Mouse (Mus musculus): Measurements from ENCODE around the gene Lrmda.
"Not testable (repeated sequence)": the region's sequence is repeated elsewhere in the genome, so short reads cannot be mapped to it uniquely, and the experiment has no call there.

Gene Lrmda

DNA sequence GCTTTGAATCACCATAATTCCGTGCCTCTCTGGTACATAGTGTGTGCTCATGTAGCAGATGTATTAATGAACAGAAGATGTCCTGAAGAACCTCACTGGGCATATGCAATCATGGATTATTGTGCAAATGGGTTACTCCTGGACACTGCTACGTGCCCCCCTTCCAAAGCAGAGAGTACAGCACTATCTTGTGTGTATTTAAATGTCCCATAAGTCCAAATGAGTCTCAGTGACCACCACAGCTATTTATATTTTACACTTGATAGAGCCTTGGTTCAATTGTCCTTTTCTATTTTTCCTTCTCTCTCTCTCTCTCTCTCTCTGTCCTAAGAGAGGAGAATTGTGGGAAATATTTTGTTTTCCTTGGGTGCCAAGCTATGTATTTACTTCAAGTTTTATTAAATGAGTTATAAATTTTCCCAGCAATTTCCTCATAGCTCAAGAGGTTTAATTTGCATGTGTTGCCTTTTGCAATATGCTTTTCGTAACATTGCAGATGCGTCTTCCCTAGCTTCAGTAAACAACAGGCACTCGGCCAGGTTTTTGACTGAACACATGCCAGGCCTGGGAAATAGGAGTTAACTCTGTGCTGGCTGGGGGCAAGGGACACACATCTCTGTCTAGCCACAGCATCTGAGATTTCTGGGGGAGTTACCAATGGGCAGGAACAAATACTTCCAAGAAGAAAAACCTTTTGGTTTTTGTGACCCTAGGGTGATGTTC lies 495.0 kb downstream of the Lrmda start:
- DNase-seq: peak; percentile 5 to 27

DNA sequence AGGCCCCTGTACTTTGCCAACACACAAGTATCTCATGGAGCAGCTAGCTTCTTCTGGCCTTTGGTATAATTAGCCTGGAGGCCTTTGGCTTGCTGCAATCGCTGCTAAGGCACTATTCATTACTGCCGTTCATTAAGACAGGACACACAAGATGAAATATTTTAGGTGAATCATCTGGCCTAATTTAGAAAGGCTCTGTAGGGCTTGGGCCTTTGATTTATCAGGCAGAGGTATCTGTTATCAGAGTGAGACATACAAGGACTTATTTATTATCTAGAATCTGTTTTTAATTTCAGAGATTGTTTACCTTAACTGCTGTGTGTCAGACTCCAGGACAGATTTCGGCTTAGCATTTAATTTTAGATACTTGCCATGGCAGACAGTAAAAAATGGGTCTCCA lies 511.2 kb downstream of the Lrmda start:
- DNase-seq: no peak

DNA sequence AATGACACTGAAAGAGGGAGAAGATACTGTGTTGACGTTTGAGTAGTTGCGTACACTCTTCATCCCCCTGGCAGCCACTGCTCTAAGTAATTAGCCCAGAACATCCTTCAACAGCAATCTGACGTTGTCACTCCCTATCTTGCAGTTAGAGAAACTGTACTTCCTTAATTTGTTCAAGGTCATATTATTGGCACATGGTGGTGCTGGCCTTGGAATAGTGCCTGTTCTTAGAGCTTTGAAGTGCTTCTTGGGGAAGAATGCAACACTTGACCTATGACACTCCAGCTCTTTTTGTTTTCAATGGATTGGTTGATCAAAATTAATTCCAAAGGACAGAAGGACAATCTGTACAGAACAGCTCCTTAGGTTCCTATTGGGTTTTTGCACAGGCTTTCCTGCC lies 514.0 kb downstream of the Lrmda start:
- no peak for DNase-seq

DNA sequence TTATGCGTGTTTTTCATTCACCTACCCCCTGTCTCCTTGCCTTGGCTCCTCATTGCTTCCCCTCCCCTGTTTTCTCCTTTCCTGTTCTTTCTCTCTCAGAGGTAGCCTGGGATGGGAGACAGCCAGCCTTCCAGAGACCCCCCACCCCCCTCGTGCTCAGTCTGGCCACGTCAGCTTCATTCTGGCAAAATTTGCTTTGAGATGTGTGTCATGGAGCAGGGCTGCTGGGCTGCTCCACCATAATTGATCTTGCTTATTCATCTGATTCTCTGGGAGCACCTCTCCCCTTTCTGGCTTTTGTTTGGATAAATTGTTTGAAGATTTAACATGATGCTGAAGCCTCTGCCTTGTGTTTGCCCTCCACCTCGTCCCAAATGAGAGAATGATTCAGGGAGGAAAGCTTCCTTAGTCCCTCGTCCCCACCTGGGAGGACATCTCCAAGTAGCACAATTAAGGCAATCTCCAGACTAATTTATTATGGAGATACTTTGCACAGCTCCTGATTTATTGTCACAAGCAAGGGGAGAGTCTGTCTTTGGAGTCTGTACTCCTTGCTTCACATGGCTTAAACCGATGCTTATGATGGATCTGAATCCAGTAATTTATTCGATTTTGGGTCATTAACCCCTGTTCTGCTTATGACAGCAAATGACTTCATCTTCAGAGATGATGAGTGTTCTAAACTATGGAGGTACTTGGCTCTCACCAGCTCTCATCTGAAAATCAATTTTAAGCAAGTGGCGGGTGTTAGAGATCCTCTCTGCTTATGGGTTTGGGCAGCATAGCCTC lies 526.6 kb downstream of the Lrmda start:
- DNase-seq: no peak

- no peak for DNase-seq
Observed at GRCm38 (mm10) chr14:22546676-22546984, 527.1 kb downstream of the Lrmda start.

- DNase-seq: no peak
Observed at GRCm38 (mm10) chr14:22548286-22548685, 528.8 kb downstream of the Lrmda start.

DNA sequence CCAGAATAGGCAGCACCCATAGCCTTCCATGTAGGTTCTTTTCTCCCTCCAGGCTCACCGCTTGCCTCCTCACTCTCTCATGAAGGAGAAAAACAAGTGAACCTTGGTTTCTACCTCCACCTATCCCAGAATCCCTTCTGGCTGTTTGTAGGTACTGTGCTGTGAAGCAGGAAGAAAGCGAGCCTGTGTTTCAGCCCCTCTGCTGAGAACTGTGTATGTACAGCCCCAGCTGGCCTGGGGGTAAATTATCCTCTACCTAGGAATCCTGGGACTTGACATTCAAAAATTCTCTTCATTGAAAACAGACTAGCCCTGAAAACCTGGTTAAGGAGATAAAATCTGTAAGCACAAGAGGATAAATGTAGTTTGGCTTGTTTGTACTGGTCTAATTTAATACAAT lies 529.7 kb downstream of the Lrmda start:
- DNase-seq: no peak

GRCm38 (mm10) chr14:22552358-22552757 lies 532.8 kb downstream of the Lrmda start:
- DNase-seq: no peak

DNA sequence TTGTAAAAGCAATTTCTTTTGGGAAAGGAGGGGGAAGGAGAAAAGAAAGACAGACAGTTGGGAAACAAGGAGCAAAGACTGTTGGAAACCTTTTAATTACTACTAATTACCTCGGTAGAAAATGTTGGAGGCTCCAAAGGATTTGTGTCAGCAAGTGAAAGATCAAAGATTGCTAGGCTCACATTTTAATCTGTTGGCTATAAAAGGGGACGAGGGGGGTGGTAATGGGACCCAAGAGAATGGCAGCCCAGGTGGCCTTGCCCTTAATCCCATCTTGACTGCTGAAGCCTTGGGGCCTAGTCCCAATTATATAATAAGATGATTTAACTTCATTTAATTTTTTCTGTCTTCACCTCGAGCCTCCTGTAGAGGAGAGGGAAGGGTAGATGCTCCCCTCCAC lies 533.3 kb downstream of the Lrmda start:
- no peak for DNase-seq

DNA sequence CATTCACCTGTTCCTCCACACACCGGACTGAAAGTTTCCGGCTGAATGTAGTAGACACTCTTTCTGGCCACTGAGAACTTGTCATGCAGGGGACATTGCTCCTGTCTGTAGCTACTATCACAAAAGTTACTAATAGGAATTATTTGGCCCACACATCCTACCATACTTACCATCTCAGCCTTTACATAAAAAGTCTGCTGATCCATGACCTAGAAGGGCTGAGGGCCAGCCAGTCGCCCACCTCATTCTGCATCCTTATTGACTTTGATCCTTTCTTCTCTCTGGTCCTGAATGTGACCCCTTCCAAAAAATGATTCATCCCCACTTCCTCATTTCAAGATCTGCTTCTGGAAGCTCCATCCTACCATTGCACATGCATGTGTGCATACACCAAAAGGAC lies 534.2 kb downstream of the Lrmda start:
- no peak for DNase-seq

- DNase-seq: no peak
Observed at GRCm38 (mm10) chr14:22572486-22572885, 553.0 kb downstream of the Lrmda start.

GRCm38 (mm10) chr14:22573585-22573984 lies 554.1 kb downstream of the Lrmda start:
- DNase-seq: no peak

DNA sequence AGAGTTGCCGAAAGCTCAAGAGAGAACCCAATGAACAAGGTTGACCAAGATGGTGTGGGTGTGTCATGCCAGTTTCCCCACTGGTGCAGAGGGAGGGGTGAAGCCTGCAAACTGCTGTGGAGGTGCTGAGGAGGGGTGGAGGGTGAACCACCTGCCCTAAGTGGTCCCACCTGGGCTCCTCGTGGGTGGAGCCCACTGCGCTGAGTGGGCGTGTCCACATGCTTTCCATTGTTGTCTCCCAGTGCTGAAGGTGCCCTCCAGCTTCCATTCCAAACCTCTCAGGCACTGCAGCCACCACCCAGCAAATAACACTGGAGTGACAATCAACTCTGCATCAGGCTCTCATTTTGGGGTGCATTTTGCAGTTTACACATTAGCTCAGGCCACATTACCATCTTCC lies 554.5 kb downstream of the Lrmda start:
- DNase-seq: no peak

DNA sequence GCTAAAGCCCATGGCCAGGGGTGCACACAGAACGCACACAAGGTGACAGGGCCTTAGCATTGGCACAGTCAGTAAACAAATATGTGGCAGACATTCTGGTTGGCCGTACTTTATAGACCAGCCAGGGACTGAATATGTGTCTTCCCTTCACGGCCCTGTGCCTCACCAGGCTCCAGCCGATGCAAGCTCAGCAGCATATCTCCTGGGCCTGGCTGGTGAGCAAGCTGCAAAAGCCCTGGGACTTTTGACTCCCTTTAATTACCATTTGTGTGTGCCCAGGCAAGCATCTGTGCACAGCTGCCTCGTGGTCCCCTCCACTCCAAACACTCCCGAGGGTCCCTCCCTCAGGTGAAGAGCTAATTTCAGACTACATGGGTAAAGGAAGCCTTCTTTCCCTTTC lies 556.9 kb downstream of the Lrmda start:
- no peak for DNase-seq

GRCm38 (mm10) chr14:22577411-22578037 lies 558.0 kb downstream of the Lrmda start:
- DNase-seq: peak; percentile 23 to 27

DNA sequence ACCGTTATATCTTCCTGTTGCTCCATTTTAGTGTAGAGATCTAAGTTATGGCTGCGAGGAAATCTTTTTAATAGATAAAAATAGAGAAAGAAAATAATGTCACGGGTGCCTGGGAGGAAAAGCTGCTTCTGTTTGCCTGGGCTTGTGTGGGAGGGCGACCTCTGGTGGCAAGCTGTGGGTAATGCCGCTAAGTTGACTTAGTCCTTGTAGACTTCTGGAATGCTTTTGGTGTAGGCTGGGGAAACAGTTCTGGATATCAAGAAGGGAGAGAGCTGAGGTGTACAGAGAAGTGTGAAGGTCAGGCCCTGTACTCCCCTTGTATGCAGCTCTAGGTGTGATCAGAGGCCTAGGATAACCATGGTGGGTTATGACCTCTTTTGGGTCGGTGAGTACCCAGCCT lies 558.7 kb downstream of the Lrmda start:
- peak; percentile 83 to 87 for DNase-seq

GRCm38 (mm10) chr14:22578986-22579385 lies 559.5 kb downstream of the Lrmda start:
- DNase-seq: no peak

- no peak for DNase-seq
Observed at GRCm38 (mm10) chr14:22582065-22582464, 562.6 kb downstream of the Lrmda start.

GRCm38 (mm10) chr14:22586281-22586680 lies 566.8 kb downstream of the Lrmda start:
- no peak for DNase-seq

- no peak for DNase-seq
Observed at GRCm38 (mm10) chr14:22586796-22587195, 567.3 kb downstream of the Lrmda start.

GRCm38 (mm10) chr14:22587285-22587957 lies 567.9 kb downstream of the Lrmda start:
- no peak for DNase-seq

DNA sequence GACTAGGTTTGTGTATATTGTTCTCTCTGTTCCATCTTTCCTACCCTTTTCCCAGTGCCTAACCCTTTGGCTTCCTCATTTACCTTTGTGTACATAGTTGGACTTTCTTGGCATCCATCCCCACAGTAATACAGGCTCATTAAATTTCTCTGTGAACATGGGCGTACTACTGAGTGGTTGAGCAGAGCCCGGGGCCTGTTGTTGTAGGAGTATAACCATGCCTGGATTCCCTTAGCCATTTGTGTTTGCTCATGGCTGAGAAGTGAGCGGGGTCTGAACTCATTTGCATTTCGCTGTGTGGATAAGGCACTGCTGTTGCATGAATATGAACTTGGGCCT lies 568.4 kb downstream of the Lrmda start:
- no peak for DNase-seq

DNA sequence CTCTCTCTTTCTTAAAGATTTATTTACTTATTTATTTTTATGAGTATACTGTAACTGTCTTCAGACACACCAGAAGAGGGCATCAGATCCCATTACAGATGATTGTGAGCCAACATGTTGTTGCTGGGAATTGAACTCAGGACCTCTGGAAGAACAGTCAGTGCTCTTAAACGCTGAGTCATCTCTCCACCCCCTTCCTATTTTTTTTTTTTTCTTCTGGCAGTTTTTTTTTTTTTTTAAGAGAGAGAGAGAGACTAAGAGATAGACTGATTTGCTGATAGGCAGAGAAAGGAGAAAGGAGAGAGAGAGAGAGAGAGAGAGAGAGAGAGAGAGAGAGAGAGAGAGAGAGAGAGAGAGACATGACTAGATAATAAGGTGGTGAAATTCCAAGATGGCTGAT lies 568.9 kb downstream of the Lrmda start:
- not testable (repeated sequence) for DNase-seq

Measured in cerebellum, postnatal 25 days (tissue).